Mouse (Mus musculus) lung, postnatal 10 days (tissue): ENCODE data around the gene Kcnh1.
A peak's percentile ranks its signal among the peaks of the same experiment; 100 is the strongest.

Source experiments
- DNase-seq: peaks from one replicate; pipeline ENCODE4 v3.0.0; 2021

The Kcnh1 gene

GRCm38 (mm10) chr1:192419176-192419575 lies 228.6 kb downstream of the Kcnh1 start:
- no peak for DNase-seq

- no peak for DNase-seq
Measured at GRCm38 (mm10) chr1:192421377-192422166, 231.0 kb downstream of the Kcnh1 start.

GRCm38 (mm10) chr1:192431423-192431822 lies 240.8 kb downstream of the Kcnh1 start:
- no peak for DNase-seq

GRCm38 (mm10) chr1:192435503-192435902 lies 244.9 kb downstream of the Kcnh1 start:
- no peak for DNase-seq

DNA sequence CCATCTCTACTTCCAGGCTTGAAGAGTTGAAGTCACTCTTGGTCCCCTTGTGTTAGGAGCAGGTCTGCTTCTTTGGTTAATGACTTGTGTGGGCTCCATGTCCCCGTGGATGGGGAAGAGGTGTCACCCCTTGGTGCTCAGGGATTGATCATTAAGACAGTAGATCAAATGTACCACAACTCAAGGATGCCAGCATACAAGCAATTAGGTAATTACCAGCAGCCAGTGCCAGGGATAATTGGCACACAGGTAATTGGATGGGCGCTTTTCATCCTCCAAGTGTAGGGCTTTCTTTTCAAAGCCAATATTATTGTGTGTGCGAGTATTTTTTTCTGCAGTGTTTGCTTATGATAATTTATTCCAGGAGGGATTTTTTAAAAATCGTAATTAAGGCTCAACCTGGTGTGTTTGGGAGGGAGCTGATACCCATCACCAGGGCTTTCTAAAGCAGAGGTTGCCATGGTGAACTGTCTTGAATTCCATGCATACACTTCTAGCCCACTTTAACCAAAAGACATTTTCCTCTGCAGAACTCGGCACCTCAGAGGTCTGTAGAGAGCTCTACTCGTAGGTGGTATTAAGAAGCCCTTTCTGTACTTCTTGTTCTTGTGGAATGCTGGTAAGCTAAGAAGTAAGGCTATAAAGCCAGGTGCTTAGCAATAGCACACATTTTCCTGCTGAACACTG lies 248.7 kb downstream of the Kcnh1 start:
- DNase-seq: no peak

GRCm38 (mm10) chr1:192442772-192443445 lies 252.3 kb downstream of the Kcnh1 start:
- DNase-seq: no peak

DNA sequence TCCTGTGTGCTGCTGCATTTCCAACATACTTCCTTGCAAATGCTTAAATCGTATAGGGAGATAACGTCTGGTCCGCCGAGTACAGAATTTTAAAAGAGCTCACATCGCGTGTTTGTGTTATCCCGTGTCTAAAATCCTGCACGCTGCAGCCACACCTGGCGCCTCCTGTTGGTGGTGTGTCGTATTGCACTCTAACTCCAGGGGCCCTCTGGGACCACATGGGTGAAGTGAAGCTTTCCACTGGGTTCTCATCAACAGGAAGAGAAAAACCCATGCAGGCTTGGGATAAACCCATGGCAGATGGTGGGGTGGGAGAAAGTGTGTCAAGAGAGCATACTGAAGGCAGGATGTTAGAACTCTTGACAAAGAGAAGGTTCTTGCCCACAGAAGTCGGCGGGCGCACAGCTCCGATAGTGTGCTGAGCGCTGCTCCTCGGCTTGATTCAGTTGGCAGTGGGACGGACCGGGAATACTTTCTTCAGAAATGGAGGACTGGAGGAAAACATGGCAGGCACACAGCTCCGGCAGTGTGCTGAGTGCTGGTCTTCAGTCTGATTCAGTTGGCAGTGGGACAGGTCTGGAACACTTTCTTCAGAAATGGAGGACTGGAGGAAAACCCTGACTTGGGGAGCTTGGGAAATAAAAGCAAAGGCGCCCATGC lies 253.6 kb downstream of the Kcnh1 start:
- DNase-seq: peak; percentile 21

GRCm38 (mm10) chr1:192444658-192445447 lies 254.3 kb downstream of the Kcnh1 start:
- peak; percentile 48 for DNase-seq

DNA sequence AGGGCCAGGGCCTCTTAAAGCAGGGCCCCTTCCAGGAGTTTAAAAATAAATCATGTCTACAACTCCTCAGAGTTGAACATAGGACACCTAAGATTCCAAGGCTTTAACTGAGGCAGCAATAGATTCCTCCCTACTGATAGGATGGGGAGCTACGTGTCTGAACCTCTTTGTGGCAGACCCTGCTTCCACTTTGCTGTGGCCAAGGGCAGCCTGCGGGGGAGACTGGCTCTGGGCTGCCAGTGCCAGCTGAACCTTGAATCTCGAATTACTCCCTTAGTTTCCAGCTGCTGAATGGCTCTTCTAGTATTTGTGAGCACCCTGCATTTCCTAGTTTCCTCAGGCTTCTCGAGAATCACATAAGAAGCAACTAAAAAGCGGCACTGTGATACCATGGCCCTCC lies 255.6 kb downstream of the Kcnh1 start:
- no peak for DNase-seq

GRCm38 (mm10) chr1:192447666-192448065 lies 257.1 kb downstream of the Kcnh1 start:
- DNase-seq: no peak

DNA sequence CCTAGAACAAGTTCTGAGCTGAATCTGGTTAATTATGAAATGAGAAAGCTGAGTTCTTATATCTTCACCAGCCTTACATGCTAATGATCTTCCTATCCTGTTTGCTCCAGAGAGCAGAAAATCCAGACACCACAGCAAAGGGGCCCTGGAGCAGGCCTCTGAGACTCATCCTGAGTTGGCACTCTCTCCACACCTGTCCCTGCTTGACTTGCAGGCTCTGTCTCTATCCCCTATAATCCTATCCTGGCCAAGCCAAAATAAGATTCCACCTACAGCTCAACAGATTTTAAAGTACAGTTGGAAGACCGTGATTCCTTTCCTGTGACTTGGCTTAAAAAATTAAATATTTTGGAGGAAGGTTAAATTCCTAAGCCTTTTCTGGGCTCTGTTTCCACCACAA lies 257.9 kb downstream of the Kcnh1 start:
- no peak for DNase-seq

DNA sequence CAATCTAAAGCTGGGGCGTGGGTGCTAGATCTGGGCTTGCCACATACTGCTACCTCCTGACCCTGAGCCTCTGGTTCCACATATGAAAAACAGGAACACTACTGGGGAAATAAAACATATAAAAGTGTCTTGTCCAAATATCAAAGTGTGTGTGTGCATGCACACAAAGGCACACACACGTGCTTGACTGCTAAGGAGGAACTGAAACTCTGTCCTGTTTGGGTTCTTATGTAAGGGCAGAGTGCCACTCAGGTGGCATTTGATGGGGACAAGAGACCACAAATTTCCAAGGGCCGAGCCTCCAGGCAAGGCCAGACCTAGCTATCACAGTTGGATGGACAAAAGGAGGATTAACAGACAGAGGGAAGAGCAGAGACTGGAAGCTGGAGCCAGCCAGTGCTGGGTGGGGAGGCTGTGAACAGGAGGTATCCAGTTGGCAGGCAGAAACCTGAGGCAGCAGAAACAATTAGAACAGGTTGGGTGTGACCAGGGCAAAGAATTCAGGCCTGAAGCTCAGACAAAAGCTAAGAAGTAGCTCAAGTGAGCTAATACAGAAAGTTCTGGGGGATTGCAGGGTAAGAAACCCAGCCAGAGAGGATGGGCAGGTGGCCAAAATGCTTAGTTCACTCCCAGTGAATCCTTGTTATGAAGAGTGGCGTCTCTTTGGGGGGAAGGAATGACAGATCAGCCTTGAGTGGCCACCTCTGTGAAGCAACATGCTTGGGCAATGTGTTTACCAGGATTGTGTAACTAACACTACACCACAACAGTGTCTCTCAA lies 259.2 kb downstream of the Kcnh1 start:
- peak; percentile 13 for DNase-seq

DNA sequence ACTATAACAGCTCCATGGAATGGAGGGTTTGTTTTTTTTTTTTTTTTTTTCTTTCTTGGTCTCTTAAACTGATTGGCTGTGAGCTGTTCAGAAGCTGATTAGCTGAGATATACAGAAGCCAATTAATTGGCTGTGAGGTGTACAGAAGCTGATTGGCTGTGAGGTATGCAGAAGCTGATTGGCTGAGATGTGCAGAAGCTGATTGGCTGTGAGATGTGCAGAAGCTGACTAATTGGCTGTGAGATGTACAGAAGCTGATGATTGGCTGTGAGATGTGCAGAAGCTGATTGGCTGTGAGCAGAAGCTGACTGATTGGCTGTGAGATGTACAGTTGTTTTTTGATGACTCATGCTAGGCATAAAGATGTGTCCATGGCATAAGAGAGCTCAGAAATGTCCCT lies 259.9 kb downstream of the Kcnh1 start:
- no peak for DNase-seq

GRCm38 (mm10) chr1:192451722-192452121 lies 261.1 kb downstream of the Kcnh1 start:
- DNase-seq: no peak

- DNase-seq: no peak
Measured at GRCm38 (mm10) chr1:192454501-192454900, 263.9 kb downstream of the Kcnh1 start.

DNA sequence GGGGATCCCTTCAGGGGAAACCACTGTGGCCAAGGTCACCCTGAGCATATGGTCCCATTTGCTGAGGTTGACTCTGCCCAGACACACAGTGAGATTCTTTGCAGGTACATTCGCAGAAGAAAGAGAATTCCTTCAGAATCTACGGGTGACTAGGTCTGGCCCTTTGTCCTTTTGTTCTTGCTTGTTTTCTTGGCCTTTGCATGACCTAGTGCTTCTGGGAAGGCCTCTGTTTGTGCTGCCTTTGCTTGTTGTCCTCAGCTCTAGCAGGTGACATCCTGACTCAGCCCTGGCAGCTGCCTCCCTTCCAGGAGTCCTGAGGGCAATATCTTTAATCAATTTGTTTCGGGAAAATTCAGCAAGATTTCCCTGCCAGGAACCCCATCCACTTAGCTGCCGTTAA lies 264.4 kb downstream of the Kcnh1 start:
- DNase-seq: no peak

DNA sequence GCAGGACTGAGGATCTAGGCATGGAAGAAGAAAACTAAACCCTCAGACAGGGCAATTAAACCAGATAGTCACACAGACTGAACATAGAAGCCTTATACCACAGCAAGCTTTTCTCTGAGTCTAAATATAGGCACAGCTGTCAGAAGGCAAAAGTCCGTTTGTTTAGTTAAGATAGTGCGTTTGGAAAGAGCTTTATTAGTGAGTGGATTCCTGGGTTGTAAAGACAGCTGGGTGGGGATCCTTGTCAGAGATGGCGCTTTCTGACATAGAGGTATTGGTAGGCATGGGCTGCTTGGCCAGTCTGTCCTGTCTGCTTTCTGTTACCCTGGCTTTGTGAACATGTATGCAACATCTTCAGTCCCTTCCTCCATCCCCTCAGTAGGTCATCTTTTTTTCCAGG lies 266.5 kb downstream of the Kcnh1 start:
- no peak for DNase-seq

GRCm38 (mm10) chr1:192457526-192458206 lies 267.1 kb downstream of the Kcnh1 start:
- DNase-seq: peak; percentile 61

GRCm38 (mm10) chr1:192463732-192464131 lies 273.2 kb downstream of the Kcnh1 start:
- no peak for DNase-seq

GRCm38 (mm10) chr1:192472366-192472765 lies 281.8 kb downstream of the Kcnh1 start:
- DNase-seq: no peak

GRCm38 (mm10) chr1:192473134-192473533 lies 282.6 kb downstream of the Kcnh1 start:
- no peak for DNase-seq
